Comparison of ENCODE assay signal across 14 mouse cellular contexts in genomic region chr17:33904835-33905234, GRCm38 (mm10). TPM values are rescaled to one million over a fixed set of nuclear protein-coding genes. Genes with fewer than 3 reads are reported as not detected.
"Had no signal": no experiment of that assay in that cellular context is flagged by ENCODE, and none has a peak within 500 bp of the region (broad histone marks: within the 10 kb centered on the region; RNA-seq: fewer than 3 reads in every experiment).

Platr17 (plus strand) TSS chr17:33905135.

RNA-seq across cellular contexts. Expression of gene Platr17, which starts in this region (rescaled TPM):
- total RNA-seq: gastrocnemius, adult 2 months; gastrocnemius, postnatal 10 days; gastrocnemius, postnatal 25 days; gastrocnemius, postnatal 4 days; heart, adult 18-20 months; heart, adult 8-10 months; heart, postnatal 10 days; heart, postnatal 25 days; heart, postnatal 4 days; layer of hippocampus, postnatal 25 days; left cerebral cortex, adult 2 months; left cerebral cortex, postnatal 14 days had no signal
- polyA plus RNA-seq: hindbrain, embryonic 12.5 days; kidney, embryonic 14.5 days had no signal
